Mouse (Mus musculus): Measurements from ENCODE around the gene Armh2. TPM values are rescaled to one million over a fixed set of nuclear protein-coding genes. Genes with fewer than 3 reads are reported as not detected.
"Not testable (repeated sequence)": the region's sequence is repeated elsewhere in the genome, so short reads cannot be mapped to it uniquely, and the experiment has no call there.

Gene Armh2
- polyA plus RNA-seq, 2 experiments from 2014 or later: 0.38 TPM; not detected in 1

DNA sequence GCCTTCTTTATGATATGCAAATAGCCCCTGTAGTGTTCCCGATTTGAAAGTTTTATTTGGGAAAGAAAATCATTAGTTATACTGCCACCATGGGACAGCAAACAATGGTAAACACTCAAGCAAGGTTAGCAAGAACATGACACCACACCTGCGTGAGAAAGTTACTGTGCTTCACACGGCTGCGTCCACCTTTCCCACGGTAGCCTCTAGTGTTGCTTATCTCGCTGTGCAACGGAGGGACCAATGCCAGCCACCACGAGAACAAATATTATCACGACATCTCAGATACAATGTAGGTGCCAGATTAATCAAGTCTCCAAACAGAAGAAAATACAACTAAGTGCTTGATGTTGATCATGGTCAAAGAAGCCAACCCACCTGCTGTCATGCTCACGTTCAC is 18.4 kb downstream of the Armh2 start:
- ATAC-seq: no peak

DNA sequence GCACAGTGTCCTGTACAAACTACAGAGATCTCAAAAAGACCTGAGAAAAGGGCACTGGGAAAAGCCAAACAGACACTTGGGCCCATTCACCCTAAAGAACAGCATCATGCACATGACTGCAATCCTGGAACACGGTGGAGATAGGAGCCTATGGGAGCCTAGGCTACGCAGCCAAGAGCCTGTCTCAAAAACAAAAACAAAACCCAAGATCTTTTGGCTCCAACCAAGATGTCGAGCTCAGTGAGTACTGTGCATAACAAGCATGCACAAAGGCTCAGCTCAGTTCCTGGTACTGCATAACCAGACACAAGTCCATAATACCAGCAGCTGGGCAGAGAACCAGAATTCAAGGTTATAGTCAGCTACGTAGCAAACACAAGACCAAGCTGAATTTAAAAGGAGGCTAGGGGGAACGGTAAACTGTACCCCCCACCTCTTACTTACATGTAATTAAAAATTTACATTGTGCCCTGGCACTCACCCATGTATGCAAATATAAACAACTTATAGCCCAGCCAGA is 19.4 kb downstream of the Armh2 start:
- ATAC-seq: no peak

GRCm38 (mm10) chr13:24761083-24761402 is 20.0 kb downstream of the Armh2 start:
- no peak for ATAC-seq

- peak; percentile 91 for ATAC-seq
Observed at GRCm38 (mm10) chr13:24761403-24762227, 20.6 kb downstream of the Armh2 start, which contains the start of gene Gmnn. Gene Gmnn (minus strand): TSS chr13:24761923.

DNA sequence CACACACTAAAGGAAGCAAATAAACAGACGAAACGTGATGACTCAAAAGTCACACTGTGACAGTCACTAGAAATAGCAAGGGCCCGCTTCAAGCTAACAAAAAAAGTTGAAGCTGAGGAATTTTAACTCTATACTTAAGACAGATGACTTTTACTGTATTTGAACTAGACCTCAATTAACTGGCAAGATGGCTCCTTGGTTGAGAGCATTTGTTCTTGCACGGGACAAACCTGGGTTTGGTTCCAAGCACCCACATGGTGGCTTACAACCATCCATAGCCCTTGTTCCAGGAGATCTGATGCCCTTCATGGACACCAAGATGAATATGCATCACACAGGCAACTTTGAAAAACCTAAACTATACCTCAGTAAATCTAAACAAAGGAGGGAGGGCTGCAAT is 21.2 kb downstream of the Armh2 start:
- no peak for ATAC-seq

DNA sequence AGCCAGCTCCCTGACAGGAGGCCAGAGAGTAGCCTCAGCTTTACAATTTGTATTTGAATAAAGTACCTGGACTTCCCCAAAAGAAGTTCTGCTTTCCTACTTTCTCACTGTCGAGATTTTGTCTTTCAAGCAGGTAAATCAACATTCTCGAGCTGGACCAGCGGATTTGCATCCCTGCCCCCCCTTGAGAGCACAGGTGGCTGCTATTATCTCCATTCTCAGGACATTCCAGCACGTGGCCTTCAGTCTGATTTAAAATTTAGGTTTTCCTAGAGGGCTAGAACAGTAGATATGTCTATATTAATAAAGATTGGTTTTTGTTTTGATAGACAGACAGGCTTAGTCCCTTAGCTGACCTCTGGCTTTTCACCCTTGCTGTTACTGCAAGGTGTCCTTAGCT is 26.8 kb downstream of the Armh2 start:
- ATAC-seq: not testable (repeated sequence)

DNA sequence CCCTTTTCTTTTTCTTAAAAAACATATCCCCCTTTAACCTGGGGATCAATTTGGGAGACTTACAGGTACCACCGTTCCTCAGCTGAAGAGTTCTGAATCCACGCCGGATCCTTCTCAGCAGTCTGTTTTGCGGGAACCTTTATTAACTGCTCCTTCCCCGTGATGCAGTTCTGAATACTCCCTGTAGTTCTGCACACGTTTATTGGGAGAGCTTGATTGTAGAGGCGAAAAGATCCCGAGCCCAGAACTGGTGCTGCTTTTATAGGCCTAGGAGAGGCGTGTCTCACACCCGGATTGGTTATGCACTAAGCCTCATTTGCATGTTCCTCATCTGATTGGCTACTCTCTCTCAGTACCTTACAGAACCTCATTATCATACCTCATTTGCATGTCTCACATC is 30.4 kb downstream of the Armh2 start:
- not testable (repeated sequence) for ATAC-seq

DNA sequence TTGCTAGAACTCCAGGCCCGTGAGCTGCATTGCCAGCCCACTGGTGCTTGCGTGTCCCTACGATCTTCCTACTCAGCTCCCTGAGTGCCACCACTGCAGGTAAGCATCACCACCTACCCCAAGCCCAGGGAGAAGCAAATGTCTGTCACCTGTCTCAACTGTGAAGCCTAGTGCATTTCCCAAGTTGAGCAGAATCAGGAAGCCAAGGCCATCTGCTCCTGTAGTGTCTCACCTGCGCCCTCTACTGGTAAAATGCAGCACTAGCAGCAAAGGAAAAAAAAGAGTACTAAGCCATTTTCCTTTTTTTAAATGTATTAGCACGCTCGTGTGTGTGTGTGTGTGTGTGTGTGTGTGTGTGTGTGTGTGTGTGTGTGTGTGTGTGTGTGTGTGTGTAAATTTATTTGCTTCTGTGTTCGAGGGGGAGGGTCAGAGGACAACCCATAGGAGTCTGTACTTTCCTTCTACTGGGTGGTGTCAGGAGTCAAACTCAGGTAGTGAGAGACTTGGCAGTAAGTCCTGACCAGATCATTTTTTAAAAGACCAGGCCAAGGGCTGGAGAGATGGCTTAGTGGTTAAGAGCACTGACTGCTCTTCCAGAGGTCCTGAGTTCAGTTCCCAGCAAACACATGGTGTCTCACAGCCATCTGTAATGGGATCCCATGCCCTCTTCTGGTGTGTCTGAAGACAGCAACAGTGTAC is 35.3 kb downstream of the Armh2 start:
- peak; percentile 49 for ATAC-seq

GRCm38 (mm10) chr13:24778026-24778425 is 37.0 kb downstream of the Armh2 start:
- no peak for ATAC-seq

DNA sequence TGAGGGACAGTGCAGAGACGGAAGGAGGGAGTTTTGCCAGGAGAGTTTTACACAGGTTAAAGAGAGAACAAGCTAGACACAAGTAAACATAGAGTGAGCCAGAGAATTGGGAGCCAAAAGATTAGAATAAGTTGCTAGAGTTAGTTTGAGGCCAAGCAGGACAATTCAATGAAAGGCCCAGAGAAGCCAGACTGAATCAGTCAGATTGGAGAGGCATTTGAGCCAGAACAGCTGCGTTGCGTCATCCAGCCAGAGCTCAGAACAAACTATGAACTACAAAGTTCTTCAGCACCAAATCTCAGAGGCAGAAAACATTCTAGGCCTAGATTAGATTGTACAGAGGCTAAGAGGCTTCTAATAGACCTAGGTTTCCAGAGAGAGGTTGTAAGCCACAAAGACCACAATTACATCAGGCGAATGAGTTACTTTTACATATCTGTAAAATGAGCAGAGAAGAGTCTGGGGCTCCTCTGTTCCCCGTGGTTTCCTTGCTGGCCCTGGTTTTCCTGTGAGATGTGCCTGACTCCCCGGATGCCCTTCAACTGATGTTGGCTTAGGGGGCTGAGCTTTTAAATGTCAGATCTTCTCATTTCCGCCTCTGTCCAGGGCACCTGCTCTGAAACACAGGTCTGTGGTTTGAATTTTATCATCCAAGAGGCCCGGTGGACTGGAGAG is 37.8 kb downstream of the Armh2 start:
- peak; percentile 74 for ATAC-seq

DNA sequence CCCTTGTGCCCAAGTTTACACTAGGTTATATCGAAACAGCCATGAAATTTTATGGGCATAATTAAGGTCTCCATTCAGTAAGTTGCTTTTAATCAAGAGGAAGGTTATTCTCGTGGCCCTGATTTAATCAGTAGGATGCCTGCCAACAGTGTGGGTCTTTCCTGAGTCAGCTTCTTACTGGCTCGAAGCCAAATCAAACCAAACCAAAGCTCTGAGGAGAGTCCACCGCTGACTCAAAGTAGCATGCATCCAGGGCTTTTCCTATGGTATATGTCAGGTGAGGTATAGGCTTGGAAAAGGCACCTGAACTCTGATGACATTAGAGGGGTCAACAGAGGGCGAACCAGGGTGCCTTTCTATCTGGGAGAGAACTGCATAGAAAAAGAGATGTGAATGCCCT is 40.9 kb downstream of the Armh2 start:
- ATAC-seq: no peak

GRCm38 (mm10) chr13:24786014-24786490 is 45.0 kb downstream of the Armh2 start:
- ATAC-seq: peak; percentile 98

DNA sequence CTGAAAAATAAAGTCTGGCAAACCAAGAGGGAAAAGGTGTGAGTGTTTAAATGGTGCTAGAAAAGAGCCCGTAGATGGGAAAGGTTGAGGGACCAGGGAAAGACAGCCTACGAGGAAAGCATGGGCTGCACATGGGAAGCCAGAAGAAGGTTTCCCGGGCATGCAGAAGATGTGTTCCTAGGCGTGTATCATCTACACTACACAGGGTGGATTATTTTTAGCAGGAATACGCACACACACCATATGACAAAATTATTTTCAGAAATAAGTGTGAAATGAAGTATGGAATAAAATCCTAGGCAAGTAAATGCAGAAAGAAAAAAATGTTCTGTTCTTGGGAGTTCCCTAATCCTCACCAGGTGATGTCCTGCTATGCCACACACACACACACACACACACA is 46.4 kb downstream of the Armh2 start:
- ATAC-seq: no peak

DNA sequence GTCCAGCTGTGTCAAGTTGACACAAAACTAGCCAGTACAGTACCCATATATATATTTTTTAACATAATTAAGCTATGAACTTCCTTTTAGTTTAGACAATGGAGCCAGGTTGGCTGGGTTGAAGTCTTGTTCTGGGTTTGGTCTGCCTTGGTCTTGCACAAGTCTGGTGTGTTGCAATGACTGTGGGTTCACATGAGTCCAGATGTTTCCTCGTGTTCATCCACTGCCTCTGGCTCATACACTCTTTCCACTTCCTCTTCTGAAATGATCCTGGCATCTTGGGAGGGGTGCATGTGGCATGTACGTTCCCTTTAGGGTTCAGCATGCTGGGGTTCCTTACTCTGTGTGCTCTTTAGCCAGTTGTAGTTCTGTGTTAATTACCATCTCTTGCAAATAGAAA is 50.3 kb downstream of the Armh2 start:
- no peak for ATAC-seq

- ATAC-seq: no peak
Observed at GRCm38 (mm10) chr13:24792411-24793045, 51.5 kb downstream of the Armh2 start.

Other genes with a start within 250 kb of the Armh2 start
- gene Ripor2, start 159.0 kb upstream of the Armh2 start, polyA plus RNA-seq (2017; shearing (Covaris generic)): 100 to 1,000 TPM; 228 to 281 TPM
- gene Gmnn, start 20.7 kb downstream of the Armh2 start, polyA plus RNA-seq (2017; shearing (Covaris generic)): 10 to 100 TPM; 26.7 to 30.0 TPM
- gene BC005537, start 60.4 kb downstream of the Armh2 start, polyA plus RNA-seq (2017; shearing (Covaris generic)): 10 to 100 TPM; 24.0 to 51.6 TPM
- gene Acot13, start 90.3 kb downstream of the Armh2 start, polyA plus RNA-seq (2017; shearing (Covaris generic)): 10 to 100 TPM; 59.1 to 69.9 TPM
- 10 to 100 TPM; 17.6 to 19.8 TPM for gene Tdp2, start 90.4 kb downstream of the Armh2 start, polyA plus RNA-seq (2017; shearing (Covaris generic))
- gene D130043K22Rik, start 103.9 kb downstream of the Armh2 start, polyA plus RNA-seq (2017; shearing (Covaris generic)): 1 to 10 TPM in 1 of 2 experiments, under 1 TPM in 1; 0.19 to 1.7 TPM
- gene Aldh5a1, start 196.4 kb downstream of the Armh2 start, polyA plus RNA-seq (2017; shearing (Covaris generic)): under 1 TPM; 0.31 to 0.34 TPM
- 1 to 10 TPM; 1.9 to 4.5 TPM for gene Gpld1, start 201.9 kb downstream of the Armh2 start, polyA plus RNA-seq (2017; shearing (Covaris generic))

Data from CD4-positive, CD25-positive, alpha-beta regulatory T cell, adult 4 months (primary cell).